Mouse (Mus musculus): ENCODE measurements around the gene Fen1. TPM values are rescaled to one million over a fixed set of nuclear protein-coding genes. Genes with fewer than 3 reads are reported as not detected.

Gene Fen1
- polyA plus RNA-seq, 1 experiment from 2014 or later, result 114 TPM

GRCm38 (mm10) chr19:10219108-10219507, 15.1 kb upstream of the Fen1 start:
- 35% methylated on average over 3 of the region's 3 CpGs for WGBS
- ATAC-seq (ENCODE audit: insufficient read depth), result no peak
- no peak overlapping the region for H3K27ac ChIP-seq (ENCODE audit: low read depth)
- H3K27me3 ChIP-seq (ENCODE audit: insufficient read depth, low read length), result no peaks in the 10 kb centered on the region
- no peaks in the 10 kb centered on the region for H3K4me1 ChIP-seq (ENCODE audit: insufficient read depth)
- no peak overlapping the region for H3K4me2 ChIP-seq
- no peaks in the 10 kb centered on the region for H3K9me3 ChIP-seq (ENCODE audit: low read depth, low read length)
- DNase-seq, result peak; percentile 88
- H3K4me3 ChIP-seq (ENCODE audit: low read depth, low read length), result no peak overlapping the region
- peaks cover 21% of the 10 kb centered on the region; the same call in 1 of the 2 replicates for H3K36me3 ChIP-seq (ENCODE audit: insufficient read depth)
- TF ChIP-seq CTCF (IDR thresholded peaks at IDR 0.05; ENCODE audit: low read depth), result peak; percentile 74
- H3K9ac ChIP-seq, result no peak overlapping the region

- H3K4me2 ChIP-seq, result no peak overlapping the region
- TF ChIP-seq CTCF (IDR thresholded peaks at IDR 0.05; ENCODE audit: low read depth), result no peak
- H3K27me3 ChIP-seq (ENCODE audit: insufficient read depth, low read length), result no peaks in the 10 kb centered on the region
- WGBS, result 73% methylated on average over 8 of the region's 8 CpGs
- no peak for ATAC-seq (ENCODE audit: insufficient read depth)
- H3K9ac ChIP-seq, result no peak overlapping the region
- H3K36me3 ChIP-seq (ENCODE audit: insufficient read depth), result peaks cover 50% of the 10 kb centered on the region
- H3K9me3 ChIP-seq (ENCODE audit: low read depth, low read length), result no peaks in the 10 kb centered on the region
- no peaks in the 10 kb centered on the region for H3K4me1 ChIP-seq (ENCODE audit: insufficient read depth)
- H3K4me3 ChIP-seq (ENCODE audit: low read depth, low read length), result no peak overlapping the region
- no peak for DNase-seq
- H3K27ac ChIP-seq (ENCODE audit: low read depth), result no peak overlapping the region
Measured at GRCm38 (mm10) chr19:10216101-10216500, 12.1 kb upstream of the Fen1 start.

DNA sequence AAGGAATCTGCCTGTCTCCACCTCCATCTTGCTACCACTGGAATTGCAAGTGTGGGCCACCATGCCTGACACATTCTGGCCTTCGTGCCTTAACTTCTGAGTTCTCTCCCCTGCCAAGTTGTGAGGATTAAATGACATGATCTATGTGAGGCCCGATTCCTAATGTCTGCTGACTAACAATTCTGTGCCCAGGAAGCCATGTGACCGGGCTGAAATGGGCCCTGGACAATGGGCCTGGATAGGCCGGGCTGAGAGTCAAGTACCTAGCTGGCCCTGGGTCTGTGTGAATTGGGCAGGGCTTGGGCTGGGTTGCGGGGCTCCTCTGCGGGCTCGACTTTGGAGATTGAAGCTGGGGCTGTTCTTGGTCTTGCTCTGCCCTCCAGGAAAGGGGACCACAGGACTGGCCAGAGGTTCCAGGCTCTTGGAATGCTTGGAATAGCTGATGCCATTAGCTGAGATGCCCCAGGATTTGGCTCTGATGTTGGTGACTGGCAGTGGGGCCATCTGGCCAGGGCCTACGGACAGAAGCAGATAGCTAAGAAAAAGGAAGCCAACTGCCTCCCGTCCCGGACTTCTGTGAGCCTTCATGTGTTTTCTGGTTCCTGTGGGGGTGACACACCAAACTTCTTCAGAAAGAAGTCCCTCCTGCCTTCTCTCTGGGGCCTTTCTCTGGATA, 10.0 kb upstream of the Fen1 start:
- no peaks in the 10 kb centered on the region for H3K4me1 ChIP-seq (ENCODE audit: insufficient read depth)
- no peaks in the 10 kb centered on the region for H3K9me3 ChIP-seq (ENCODE audit: low read depth, low read length)
- TF ChIP-seq CTCF (IDR thresholded peaks at IDR 0.05; ENCODE audit: low read depth), result no peak
- no peak overlapping the region for H3K27ac ChIP-seq (ENCODE audit: low read depth)
- 87% methylated on average over 10 of the region's 10 CpGs for WGBS
- DNase-seq, result no peak
- H3K36me3 ChIP-seq (ENCODE audit: insufficient read depth), result peaks cover 63% of the 10 kb centered on the region
- H3K4me2 ChIP-seq, result no peak overlapping the region
- no peak overlapping the region for H3K9ac ChIP-seq
- no peak overlapping the region for H3K4me3 ChIP-seq (ENCODE audit: low read depth, low read length)
- no peak for ATAC-seq (ENCODE audit: insufficient read depth)
- no peaks in the 10 kb centered on the region for H3K27me3 ChIP-seq (ENCODE audit: insufficient read depth, low read length)

- Histone ChIP-seq H3K4me2 (no peak overlapping the region), H3K27me3 (ENCODE audit: insufficient read depth, low read length) (no peaks in the 10 kb centered on the region), H3K27ac (ENCODE audit: low read depth) (no peak overlapping the region), H3K9me3 (ENCODE audit: low read depth, low read length) (no peaks in the 10 kb centered on the region), H3K4me1 (ENCODE audit: insufficient read depth) (no peaks in the 10 kb centered on the region), H3K4me3 (ENCODE audit: low read depth, low read length) (no peak overlapping the region), H3K9ac (no peak overlapping the region), H3K36me3 (ENCODE audit: insufficient read depth) (peaks cover 80% of the 10 kb centered on the region)
- ATAC-seq (ENCODE audit: insufficient read depth) (no peak), DNase-seq (no peak)
- 74% methylated on average over 4 of the region's 4 CpGs for WGBS
- no peak for TF ChIP-seq CTCF (IDR thresholded peaks at IDR 0.05; ENCODE audit: low read depth)
Measured at GRCm38 (mm10) chr19:10210885-10211284, 6.9 kb upstream of the Fen1 start.

DNA sequence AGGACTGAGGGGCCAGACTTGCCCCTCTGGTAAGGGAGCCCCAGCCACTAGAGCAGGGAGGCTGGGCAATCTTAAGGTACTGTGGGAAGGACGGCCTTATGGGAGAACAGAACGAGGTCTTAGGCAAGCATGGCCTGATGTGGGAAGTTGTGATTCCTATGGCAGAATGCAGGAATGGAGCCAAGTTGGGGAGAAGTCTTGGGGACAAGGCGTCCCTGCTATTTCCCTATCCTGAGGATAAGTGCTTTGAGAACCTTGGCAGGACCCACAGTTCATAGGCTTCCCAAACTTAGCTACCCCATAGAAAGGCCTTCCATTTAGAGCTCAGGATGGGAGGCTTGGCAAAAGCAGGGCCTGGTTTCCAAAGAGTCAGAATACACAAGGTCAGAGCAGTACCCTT, 4.9 kb upstream of the Fen1 start:
- Histone ChIP-seq H3K9ac (no peak overlapping the region), H3K4me1 (ENCODE audit: insufficient read depth) (no peaks in the 10 kb centered on the region), H3K4me3 (ENCODE audit: low read depth, low read length) (no peak overlapping the region), H3K36me3 (ENCODE audit: insufficient read depth) (peaks cover 78% of the 10 kb centered on the region), H3K9me3 (ENCODE audit: low read depth, low read length) (no peaks in the 10 kb centered on the region), H3K27me3 (ENCODE audit: insufficient read depth, low read length) (no peaks in the 10 kb centered on the region), H3K27ac (ENCODE audit: low read depth) (no peak overlapping the region), H3K4me2 (no peak overlapping the region)
- ATAC-seq (ENCODE audit: insufficient read depth), result no peak
- WGBS, result 77% methylated on average over 3 of the region's 3 CpGs
- no peak for TF ChIP-seq CTCF (IDR thresholded peaks at IDR 0.05; ENCODE audit: low read depth)
- no peak for DNase-seq

GRCm38 (mm10) chr19:10205051-10205450, 1.1 kb upstream of the Fen1 start:
- H3K9ac ChIP-seq, result peak overlapping the region; percentile 83
- H3K36me3 ChIP-seq (ENCODE audit: insufficient read depth), result peaks cover 59% of the 10 kb centered on the region
- ATAC-seq (ENCODE audit: insufficient read depth), result no peak
- peak overlapping the region; percentile 91 for H3K4me2 ChIP-seq
- no peak for DNase-seq
- 64% methylated on average over 6 of the region's 6 CpGs for WGBS
- 0 out of 2 replicates have a peak overlapping the region, but pooled peaks have one; percentile 5 for H3K27ac ChIP-seq (ENCODE audit: low read depth)
- H3K27me3 ChIP-seq (ENCODE audit: insufficient read depth, low read length), result no peaks in the 10 kb centered on the region
- H3K9me3 ChIP-seq (ENCODE audit: low read depth, low read length), result no peaks in the 10 kb centered on the region
- H3K4me1 ChIP-seq (ENCODE audit: insufficient read depth), result no peaks in the 10 kb centered on the region
- no peak for TF ChIP-seq CTCF (IDR thresholded peaks at IDR 0.05; ENCODE audit: low read depth)
- H3K4me3 ChIP-seq (ENCODE audit: low read depth, low read length), result peak overlapping the region; percentile 79

DNA sequence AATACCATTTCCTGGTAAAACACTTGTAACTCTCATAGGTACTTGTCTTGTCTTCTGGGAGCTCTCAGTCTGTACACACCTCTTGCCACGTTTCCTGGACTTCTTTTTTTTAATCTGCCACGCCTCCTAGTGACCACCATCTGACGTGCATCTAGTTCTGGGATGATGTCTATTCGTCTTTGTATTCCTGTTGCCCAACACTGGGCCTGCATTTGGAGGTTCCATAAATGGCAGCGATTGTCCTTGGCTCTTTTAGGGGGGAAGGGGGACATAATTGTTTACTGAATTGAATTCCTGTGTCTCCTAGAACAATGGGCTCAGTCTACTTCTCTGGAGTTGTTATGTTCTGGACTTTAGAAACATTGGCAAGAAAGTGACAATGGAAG, 640 bp upstream of the Fen1 start:
- ATAC-seq (ENCODE audit: insufficient read depth) (peak; percentile 50), DNase-seq (peak; percentile 82)
- TF ChIP-seq CTCF (IDR thresholded peaks at IDR 0.05; ENCODE audit: low read depth), result peak; percentile 50
- Histone ChIP-seq H3K9ac (peak overlapping the region; percentile 83), H3K4me2 (peak overlapping the region; percentile 91), H3K27me3 (ENCODE audit: insufficient read depth, low read length) (no peaks in the 10 kb centered on the region), H3K4me3 (ENCODE audit: low read depth, low read length) (peak overlapping the region; percentile 79), H3K36me3 (ENCODE audit: insufficient read depth) (peaks cover 59% of the 10 kb centered on the region), H3K9me3 (ENCODE audit: low read depth, low read length) (no peaks in the 10 kb centered on the region), H3K4me1 (ENCODE audit: insufficient read depth) (no peaks in the 10 kb centered on the region), H3K27ac (ENCODE audit: low read depth) (peak overlapping the region; percentile 88)
- WGBS, result 1% methylated on average over 5 of the region's 5 CpGs

Data from lung, embryonic 14.5 days (tissue).